Mouse (Mus musculus): ENCODE measurements around the gene Klhl32. TPM values are rescaled to one million over a fixed set of nuclear protein-coding genes. Genes with fewer than 3 reads are reported as not detected.
"Not testable (repeated sequence)": the region's sequence is repeated elsewhere in the genome, so short reads cannot be mapped to it uniquely, and the experiment has no call there.

Gene Klhl32
- total RNA-seq (2021): 10 to 100 TPM; 21.3 to 23.8 TPM

DNA sequence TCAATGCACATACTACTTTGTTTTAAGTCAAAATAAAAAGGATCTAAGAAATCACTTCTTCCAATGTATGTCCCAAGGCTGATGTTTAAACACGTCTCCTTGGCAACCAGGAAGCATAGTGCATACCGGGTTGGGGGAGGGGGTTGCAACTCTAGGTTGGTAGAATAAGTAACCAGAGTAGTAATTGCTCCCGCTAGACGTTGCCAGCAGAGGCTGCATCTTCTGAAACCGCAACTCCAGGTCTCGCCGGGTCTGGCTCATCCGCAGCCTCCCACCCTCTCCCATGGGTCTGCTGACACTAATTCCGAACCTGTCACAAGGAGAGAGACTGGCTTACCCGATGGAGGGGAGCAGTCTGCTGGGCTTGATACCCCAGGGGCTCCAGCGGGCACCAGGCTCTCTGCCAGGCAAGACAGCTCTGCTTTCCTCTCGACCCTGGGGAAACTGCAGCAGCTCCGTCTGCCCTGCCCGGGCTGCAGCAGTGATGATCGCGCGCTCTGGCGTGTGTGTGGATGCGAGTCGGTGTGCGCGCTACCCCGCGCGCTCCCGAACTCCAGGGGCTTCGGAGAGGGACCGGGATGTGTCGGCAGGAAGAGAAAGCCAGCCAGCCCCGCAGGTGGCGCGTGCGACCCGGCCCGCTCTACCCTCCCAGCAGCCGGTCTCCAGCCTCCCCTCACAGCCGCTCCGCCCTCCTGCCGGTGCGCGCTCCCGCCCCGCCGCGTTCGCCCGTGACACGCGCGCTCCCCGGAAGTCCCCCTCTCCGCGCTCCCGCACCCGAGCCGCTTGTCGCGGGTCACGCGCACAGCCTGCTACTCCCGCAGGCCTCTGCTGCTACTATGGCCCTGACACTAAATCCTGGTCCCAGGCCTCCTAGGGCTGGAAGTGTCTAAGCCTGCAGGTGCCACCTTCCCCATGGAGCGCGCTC lies at the start of gene Klhl32:
Gene Klhl32 (minus strand): TSS at position 724 of the 925 bp plus-strand sequence.
- peak; percentile 86 for DNase-seq
- intact Hi-C loops (cut with DNase I): no loop called here

DNA sequence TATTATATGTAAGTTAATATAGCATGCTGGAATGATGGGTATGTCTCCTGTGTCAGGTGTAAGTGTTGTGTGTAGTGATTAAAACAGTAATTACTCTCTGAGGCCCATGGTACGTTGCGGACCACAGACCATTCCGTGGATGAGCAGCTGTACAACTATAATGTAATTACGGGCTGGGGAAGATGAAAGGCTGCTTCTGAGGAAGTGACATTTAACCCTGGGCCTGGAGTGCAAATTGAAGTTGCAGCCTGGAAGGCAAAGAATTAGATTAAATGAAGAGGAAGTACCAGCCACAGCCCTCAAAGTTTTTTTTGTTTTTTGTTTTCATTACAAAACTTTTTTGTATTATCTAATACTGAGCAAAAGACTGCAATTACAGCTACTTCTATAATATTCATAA lies 48.2 kb upstream of the Klhl32 start:
- DNase-seq: no peak
- intact Hi-C loops (cut with DNase I): loop anchor here (5.0 kb wide), 2 partner anchors 278 to 1643 kb away; no protein-coding TSS in a partner anchor

DNA sequence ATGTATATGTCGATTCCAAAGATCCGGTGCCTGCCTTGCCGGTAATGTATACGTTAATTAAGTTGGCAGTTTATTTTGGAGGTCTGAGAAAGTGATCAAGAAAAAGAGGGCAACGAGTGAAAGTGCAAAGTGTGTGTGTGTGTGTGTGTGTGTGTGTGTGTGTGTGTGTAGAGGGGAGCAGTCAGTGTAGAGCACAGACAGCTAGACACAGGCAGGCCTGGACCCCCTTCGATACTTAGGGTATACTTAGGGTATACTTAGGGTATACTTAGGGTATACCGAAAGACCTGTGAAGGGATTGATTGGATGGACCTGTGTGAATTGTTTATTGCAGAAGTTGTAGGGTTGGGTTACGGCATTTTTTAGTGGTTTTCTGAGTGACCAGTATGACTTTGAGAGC lies 47.7 kb upstream of the Klhl32 start:
- no peak for DNase-seq
- intact Hi-C loops (cut with DNase I): loop anchor here (5.0 kb wide), 2 partner anchors 279 to 1644 kb away; no protein-coding TSS in a partner anchor

- intact Hi-C loops (cut with DNase I): loop anchor here (5.0 kb wide), 2 partner anchors 279 to 1644 kb away; no protein-coding TSS in a partner anchor
- peak; percentile 99 for DNase-seq
These were observed 47.1 kb upstream of the Klhl32 start, which contains the start of gene Ndufaf4 for GRCm38 (mm10) chr4:24897851-24898515. Gene Ndufaf4 (plus strand): TSS chr4:24898083.

DNA sequence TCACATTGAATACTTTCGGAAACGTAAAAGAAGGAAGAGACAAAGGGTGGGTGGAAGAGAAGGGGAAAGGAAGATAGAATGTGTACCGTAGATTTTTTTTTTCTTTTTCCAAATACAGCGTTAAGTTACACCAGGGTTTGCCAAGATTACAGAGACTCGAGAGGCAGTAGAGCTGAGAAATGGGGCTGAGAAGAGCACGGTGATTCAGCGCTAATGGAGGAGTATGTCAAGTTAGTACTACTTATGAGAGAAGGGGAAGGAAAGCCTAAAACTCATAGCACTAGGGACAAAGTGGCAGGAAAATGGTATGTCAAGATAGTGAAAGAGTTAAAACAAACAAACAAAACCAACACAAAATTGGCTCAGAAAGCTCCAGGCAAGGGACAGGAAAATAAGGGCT lies 46.4 kb upstream of the Klhl32 start:
- DNase-seq: no peak
- intact Hi-C loops (cut with DNase I): loop anchor here (5.0 kb wide), 2 partner anchors 280 to 1645 kb away; no protein-coding TSS in a partner anchor

DNA sequence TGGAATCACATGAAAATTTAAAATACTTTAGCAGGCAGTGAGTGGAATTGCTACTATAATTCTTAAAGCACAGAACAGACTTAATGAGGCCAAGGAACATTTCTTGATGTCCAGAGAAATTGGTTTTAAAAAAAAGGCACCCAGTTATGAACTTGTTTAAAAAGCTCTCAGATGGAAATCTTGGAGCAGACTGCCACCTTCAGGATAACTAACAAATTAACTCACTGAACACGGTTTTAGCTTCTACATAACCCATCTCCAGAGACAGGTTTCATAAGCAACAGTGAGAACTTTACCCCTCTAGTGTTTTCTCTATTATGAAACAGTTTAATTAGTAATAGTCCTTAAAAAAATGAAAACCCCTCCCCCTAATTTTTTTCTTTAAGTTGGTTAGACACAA lies 45.9 kb upstream of the Klhl32 start:
- no peak for DNase-seq
- intact Hi-C loops (cut with DNase I): loop anchor here (5.0 kb wide), 2 partner anchors 280 to 1645 kb away; no protein-coding TSS in a partner anchor

- intact Hi-C loops (cut with DNase I): loop anchor here (1.0 to 5.0 kb wide), 3 partner anchors 173 to 1648 kb away; no protein-coding TSS in a partner anchor
- DNase-seq: no peak
These were observed 43.7 kb upstream of the Klhl32 start for GRCm38 (mm10) chr4:24894625-24895024.

DNA sequence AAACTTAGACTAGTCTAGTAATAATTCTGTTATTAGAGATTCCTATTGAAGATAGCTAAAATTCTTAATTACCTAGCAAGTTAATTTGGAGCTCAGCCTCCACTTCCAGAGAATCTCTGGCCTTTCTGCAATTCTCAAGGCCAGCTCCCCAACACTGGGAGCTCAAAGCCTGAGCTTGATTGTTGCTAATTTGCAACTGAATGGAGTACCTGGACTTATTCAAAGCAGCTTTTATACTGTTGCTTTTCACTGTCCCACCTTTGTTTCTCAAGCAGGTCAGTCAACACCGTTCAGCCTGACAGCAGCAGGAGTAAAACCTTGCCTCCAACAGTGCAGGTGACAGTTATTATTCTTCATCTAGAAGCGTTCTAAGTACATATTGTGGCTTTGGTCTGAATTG lies 41.4 kb upstream of the Klhl32 start:
- DNase-seq; intact Hi-C loops (cut with DNase I): not testable (repeated sequence)

DNA sequence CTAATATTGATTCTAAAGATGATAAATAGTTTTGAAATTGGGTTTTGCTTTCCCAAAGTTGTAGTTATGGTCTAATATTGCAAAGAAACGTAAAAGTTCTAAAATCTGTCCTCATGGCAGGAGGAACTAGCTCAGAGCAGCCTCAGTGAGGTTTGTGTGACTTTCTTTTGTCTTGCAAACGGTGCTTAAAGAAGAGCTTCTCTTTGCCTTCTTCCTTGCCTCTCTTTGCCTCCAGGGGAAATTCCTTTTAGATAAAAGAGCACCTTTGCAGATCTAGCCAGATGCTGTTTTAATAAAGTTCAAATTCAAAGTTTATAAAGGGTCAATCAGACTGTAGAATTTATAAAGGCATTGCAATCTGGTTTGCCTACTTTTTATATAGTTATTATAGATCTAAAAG lies 38.5 kb upstream of the Klhl32 start:
- DNase-seq; intact Hi-C loops (cut with DNase I): not testable (repeated sequence)

DNA sequence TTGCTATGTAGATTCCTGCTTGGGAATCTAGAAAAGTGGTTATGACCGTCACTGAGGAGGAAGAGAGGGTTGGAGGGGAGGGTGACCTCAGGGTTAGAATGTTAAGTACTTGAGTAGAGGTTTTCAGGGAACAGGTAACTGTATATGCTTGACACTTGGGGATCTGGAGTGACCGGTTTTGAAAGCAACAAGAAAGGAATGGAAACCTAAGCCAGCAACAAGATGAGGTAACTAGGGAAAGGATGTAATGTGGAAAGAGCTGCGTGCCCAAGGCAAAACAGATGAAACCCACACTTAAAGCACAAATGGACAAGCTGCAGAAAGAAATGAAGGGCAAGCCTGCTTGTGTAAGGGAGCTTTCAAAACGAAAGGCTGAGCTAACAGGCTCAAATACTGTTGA lies 18.3 kb upstream of the Klhl32 start:
- intact Hi-C loops (cut with DNase I): no loop called here
- no peak for DNase-seq

- intact Hi-C loops (cut with DNase I): no loop called here
- no peak for DNase-seq
These were observed 14.8 kb upstream of the Klhl32 start for GRCm38 (mm10) chr4:24865691-24866090.

DNA sequence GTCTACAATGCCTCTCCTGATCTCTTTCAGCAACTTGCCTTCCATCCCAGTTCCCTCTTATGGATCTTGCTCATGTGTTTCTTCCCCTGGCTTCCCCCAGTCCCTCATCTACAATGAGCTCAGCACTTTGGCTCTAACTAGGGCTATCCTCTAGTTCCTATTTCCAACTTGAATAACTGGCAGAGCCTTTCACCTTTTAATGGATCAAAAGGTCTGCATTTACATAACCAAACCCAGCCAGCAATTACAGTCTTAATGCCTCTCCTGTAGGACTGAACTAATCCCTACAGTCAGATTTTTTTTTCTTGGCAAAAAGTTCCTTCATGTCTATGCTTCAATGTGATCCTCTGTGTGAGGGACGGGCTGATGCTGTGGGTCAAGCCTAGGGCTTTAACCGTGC lies 3.5 kb downstream of the Klhl32 start:
- DNase-seq: no peak
- intact Hi-C loops (cut with DNase I): no loop called here

GRCm38 (mm10) chr4:24845546-24845945 lies 5.4 kb downstream of the Klhl32 start:
- DNase-seq: no peak
- intact Hi-C loops (cut with DNase I): no loop called here

DNA sequence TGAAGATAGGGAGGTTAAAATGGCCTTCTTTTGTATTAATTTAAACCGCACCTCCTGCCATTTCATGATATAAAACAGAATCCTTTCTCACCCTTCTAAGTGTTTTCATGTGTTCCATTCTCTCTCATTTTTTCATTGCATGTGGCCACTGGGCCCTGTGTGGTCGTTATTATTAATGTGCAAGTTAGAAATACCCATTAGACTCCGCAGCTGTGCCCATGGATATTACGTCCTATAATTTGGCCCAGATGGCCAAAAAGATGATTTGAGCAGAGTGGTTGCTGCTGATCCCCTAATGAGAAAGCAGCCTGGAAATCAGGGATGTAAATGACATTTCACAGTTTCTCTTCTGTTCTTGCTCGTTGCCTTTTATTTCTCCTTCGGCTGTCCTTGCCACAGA lies 12.4 kb downstream of the Klhl32 start:
- no peak for DNase-seq
- intact Hi-C loops (cut with DNase I): no loop called here

- intact Hi-C loops (cut with DNase I): no loop called here
These were observed 15.4 kb downstream of the Klhl32 start for GRCm38 (mm10) chr4:24835555-24835954.

GRCm38 (mm10) chr4:24808316-24808715 lies 42.6 kb downstream of the Klhl32 start:
- DNase-seq: no peak
- intact Hi-C loops (cut with DNase I): no loop called here

More at GRCm38 (mm10) chr4:24835555-24835954, 15.4 kb downstream of the Klhl32 start:
- no peak for DNase-seq

GRCm38 (mm10) chr4:24801881-24802280 lies 49.0 kb downstream of the Klhl32 start:
- no peak for DNase-seq
- intact Hi-C loops (cut with DNase I): no loop called here

GRCm38 (mm10) chr4:24801343-24801742 lies 49.6 kb downstream of the Klhl32 start:
- no peak for DNase-seq
- intact Hi-C loops (cut with DNase I): no loop called here

- intact Hi-C loops (cut with DNase I): no loop called here
- DNase-seq: no peak
These were observed 50.5 kb downstream of the Klhl32 start for GRCm38 (mm10) chr4:24800345-24800936.

DNA sequence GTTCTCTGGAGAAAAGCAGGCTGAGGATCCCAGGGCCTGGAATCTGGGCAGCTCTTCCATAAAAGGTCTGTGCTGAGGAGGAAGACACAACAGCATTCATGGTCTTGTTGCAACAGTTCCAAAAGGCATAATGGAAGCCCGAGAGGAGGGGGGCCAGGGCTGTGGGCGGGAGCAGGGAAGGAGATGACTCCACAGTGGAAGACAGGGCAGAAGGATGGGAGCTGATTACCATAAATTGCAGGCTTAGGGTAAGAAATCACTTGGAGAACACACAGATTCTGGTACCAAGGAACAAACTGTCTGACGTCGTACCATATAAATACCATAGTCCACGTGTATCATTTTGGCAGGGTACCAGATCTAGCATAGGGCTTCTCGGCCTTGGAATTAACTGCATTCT lies 51.9 kb downstream of the Klhl32 start:
- intact Hi-C loops (cut with DNase I): no loop called here
- DNase-seq: peak; percentile 10

DNA sequence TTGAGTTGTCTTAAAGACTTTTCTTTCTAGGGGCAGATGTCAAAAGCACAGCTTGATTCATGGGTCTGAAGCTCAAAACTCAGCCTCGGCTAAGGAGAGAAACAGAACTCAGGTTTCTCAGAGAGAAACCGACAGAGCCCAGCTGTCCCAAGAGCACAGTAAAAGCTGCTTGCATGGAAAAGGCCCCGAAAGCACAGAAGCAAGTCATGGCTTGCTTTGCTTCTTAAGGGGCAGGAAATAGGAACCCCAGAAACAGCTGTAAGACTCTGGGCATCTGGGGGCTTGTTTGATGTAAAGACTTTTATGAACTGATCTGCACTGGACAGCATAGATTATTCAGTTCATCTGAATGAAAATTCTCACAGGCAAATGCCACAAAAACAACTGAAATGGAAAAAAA lies 53.1 kb downstream of the Klhl32 start:
- intact Hi-C loops (cut with DNase I): no loop called here

More for the DNA sequence above, 53.1 kb downstream of the Klhl32 start:
- DNase-seq: no peak

Data from left cerebral cortex, postnatal 4 days (tissue).